Mouse (Mus musculus) E14TG2a.4 (cell line): ENCODE results near the gene Baiap2l1.

ENCODE experiments used
- H3K27me3 ChIP-seq: 2 replicates; pipeline ENCODE4 v1.6.1; 2014; ENCODE audit warnings: low read length, control low read depth; ENCODE audit not compliant: insufficient read depth
- H3K36me3 ChIP-seq: 2 replicates; pipeline ENCODE4 v1.6.1; 2014; ENCODE audit warnings: low read length, control low read depth; ENCODE audit not compliant: insufficient read depth
- H3K4me1 ChIP-seq: replicated peaks from 2 replicates; pipeline ENCODE4 v1.6.1; 2014; ENCODE audit warnings: low read depth, low read length, control low read depth
- H3K4me3 ChIP-seq: replicated peaks from 2 replicates; pipeline ENCODE4 v1.5.1; 2014; ENCODE audit warnings: mild to moderate bottlenecking, low read length
- H3K9me3 ChIP-seq: 2 replicates; pipeline ENCODE4 v1.6.1; 2014; ENCODE audit warnings: low read length, control low read depth
- CTCF ChIP-seq: conservative IDR thresholded peaks from 2 replicates; pipeline ENCODE4 v1.5.1; 2014; ENCODE audit warnings: low read length
- NANOG ChIP-seq: IDR thresholded peaks from 2 replicates; pipeline ENCODE4 v1.6.1; 2014; ENCODE audit warnings: borderline replicate concordance, low read length, mixed read lengths
- POU5F1 ChIP-seq: IDR thresholded peaks from 2 replicates; pipeline ENCODE4 v1.6.1; 2014; ENCODE audit warnings: low read length, borderline replicate concordance

The Baiap2l1 gene

GRCm38 (mm10) chr5:144223899-144224816 is 133.8 kb downstream of the Baiap2l1 start:
- Histone ChIP-seq H3K4me1 (peaks cover 62% of the 10 kb centered on the region), H3K36me3 (no peaks in the 10 kb centered on the region), H3K27me3 (0 out of 2 replicates have a peak, but pooled peaks cover 2% of the 10 kb centered on the region), H3K4me3 (peak overlapping the region; percentile 90), H3K9me3 (no peaks in the 10 kb centered on the region)
- no peak for TF ChIP-seq POU5F1
- TF ChIP-seq NANOG = no peak
- no peak for TF ChIP-seq CTCF

- H3K4me1 ChIP-seq = peaks cover 68% of the 10 kb centered on the region
Observed at GRCm38 (mm10) chr5:144223503-144223862, 134.4 kb downstream of the Baiap2l1 start, which contains the start of gene Tecpr1. Gene Tecpr1 (minus strand): TSS chr5:144223615.

GRCm38 (mm10) chr5:144222811-144223502 is 135.0 kb downstream of the Baiap2l1 start:
- no peaks in the 10 kb centered on the region for H3K9me3 ChIP-seq
- no peaks in the 10 kb centered on the region for H3K36me3 ChIP-seq
- peaks cover 74% of the 10 kb centered on the region for H3K4me1 ChIP-seq
- 0 out of 2 replicates have a peak, but pooled peaks cover 2% of the 10 kb centered on the region for H3K27me3 ChIP-seq
- no peak for TF ChIP-seq CTCF
- no peak for TF ChIP-seq POU5F1
- TF ChIP-seq NANOG = no peak
- H3K4me3 ChIP-seq = peak overlapping the region; percentile 90

More at GRCm38 (mm10) chr5:144223503-144223862, 134.4 kb downstream of the Baiap2l1 start, which contains the start of gene Tecpr1:
- Histone ChIP-seq H3K36me3 (no peaks in the 10 kb centered on the region), H3K4me3 (peak within 1 kb of the TSS; percentile 90), H3K9me3 (no peaks in the 10 kb centered on the region), H3K27me3 (0 out of 2 replicates have a peak, but pooled peaks cover 2% of the 10 kb centered on the region)
- TF ChIP-seq CTCF (no peak), NANOG (peak; percentile 41; the same call in 1 of the 2 replicates)

GRCm38 (mm10) chr5:144221305-144221704 is 136.6 kb downstream of the Baiap2l1 start:
- H3K4me3 ChIP-seq = no peak overlapping the region
- peaks cover 2% of the 10 kb centered on the region; the same call in 1 of the 2 replicates for H3K36me3 ChIP-seq
- no peaks in the 10 kb centered on the region for H3K9me3 ChIP-seq
- 0 out of 2 replicates have a peak, but pooled peaks cover 2% of the 10 kb centered on the region for H3K27me3 ChIP-seq
- peaks cover 71% of the 10 kb centered on the region for H3K4me1 ChIP-seq
- TF ChIP-seq POU5F1 (no peak), NANOG (no peak), CTCF (no peak)

GRCm38 (mm10) chr5:144219936-144220335 is 138.0 kb downstream of the Baiap2l1 start:
- H3K4me3 ChIP-seq = peak overlapping the region; percentile 48; the same call in 1 of the 2 replicates

GRCm38 (mm10) chr5:144219306-144219705 is 138.6 kb downstream of the Baiap2l1 start:
- Histone ChIP-seq H3K27me3 (0 out of 2 replicates have a peak, but pooled peaks cover under 1% of the 10 kb centered on the region), H3K4me1 (peaks cover 68% of the 10 kb centered on the region), H3K4me3 (peak overlapping the region; percentile 48; the same call in 1 of the 2 replicates), H3K36me3 (peaks cover 7% of the 10 kb centered on the region; the same call in 1 of the 2 replicates), H3K9me3 (no peaks in the 10 kb centered on the region)
- TF ChIP-seq CTCF (no peak), POU5F1 (no peak), NANOG (no peak)

More at GRCm38 (mm10) chr5:144219936-144220335, 138.0 kb downstream of the Baiap2l1 start:
- Histone ChIP-seq H3K36me3 (peaks cover 7% of the 10 kb centered on the region; the same call in 1 of the 2 replicates), H3K4me1 (peaks cover 67% of the 10 kb centered on the region), H3K27me3 (0 out of 2 replicates have a peak, but pooled peaks cover 2% of the 10 kb centered on the region), H3K9me3 (no peaks in the 10 kb centered on the region)
- TF ChIP-seq NANOG = no peak

GRCm38 (mm10) chr5:144218061-144218460 is 139.9 kb downstream of the Baiap2l1 start:
- no peak for TF ChIP-seq NANOG
- TF ChIP-seq POU5F1 = no peak
- TF ChIP-seq CTCF = no peak
- Histone ChIP-seq H3K9me3 (no peaks in the 10 kb centered on the region), H3K36me3 (peaks cover 7% of the 10 kb centered on the region), H3K27me3 (no peaks in the 10 kb centered on the region), H3K4me3 (no peak overlapping the region), H3K4me1 (peaks cover 74% of the 10 kb centered on the region)

- peaks cover 15% of the 10 kb centered on the region for H3K36me3 ChIP-seq
- H3K4me1 ChIP-seq = peaks cover 69% of the 10 kb centered on the region
- no peaks in the 10 kb centered on the region for H3K27me3 ChIP-seq
- H3K4me3 ChIP-seq = no peak overlapping the region
- no peaks in the 10 kb centered on the region for H3K9me3 ChIP-seq
- TF ChIP-seq NANOG = no peak
- TF ChIP-seq CTCF = no peak
- no peak for TF ChIP-seq POU5F1
Observed at GRCm38 (mm10) chr5:144215992-144216391, 141.9 kb downstream of the Baiap2l1 start.
